Mouse (Mus musculus): Measurements from ENCODE around the gene Gps2. TPM values are rescaled to one million over a fixed set of nuclear protein-coding genes. Genes with fewer than 3 reads are reported as not detected.

Gps2 gene
- polyA plus RNA-seq, 1 experiment from 2014 or later = 62.9 TPM

Small RNA genes within 50 kb of the gene (microRNA-seq; reads per million reads assigned to microRNA genes)
- not detected for gene Mir6924

Other genes starting within 250 kb of the Gps2 start
- gene Cd68, start 247.7 kb upstream of the Gps2 start, polyA plus RNA-seq (2014; fragmentation: Nextera tagmentation; extraction: Ambion mirVana) = 8.2 and 9.6 TPM in 2 replicates
- gene Eif4a1, start 241.5 kb upstream of the Gps2 start, polyA plus RNA-seq (2014; fragmentation: Nextera tagmentation; extraction: Ambion mirVana) = 1,177 and 1,222 TPM in 2 replicates
- gene Senp3, start 231.8 kb upstream of the Gps2 start, polyA plus RNA-seq (2014; fragmentation: Nextera tagmentation; extraction: Ambion mirVana) = 81.8 and 88.2 TPM in 2 replicates
- 0.53 TPM in 1 of 2 replicates, not detected in the other for gene Tnfsf13, start 228.1 kb upstream of the Gps2 start, polyA plus RNA-seq (2014; fragmentation: Nextera tagmentation; extraction: Ambion mirVana)
- gene Tnfsf12, start 218.0 kb upstream of the Gps2 start, polyA plus RNA-seq (2014; fragmentation: Nextera tagmentation; extraction: Ambion mirVana) = 2.2 and 2.7 TPM in 2 replicates
- 1.5 and 1.6 TPM in 2 replicates for gene Tnfsfm13, start 217.8 kb upstream of the Gps2 start, polyA plus RNA-seq (2014; fragmentation: Nextera tagmentation; extraction: Ambion mirVana)
- 21.1 and 21.3 TPM in 2 replicates for gene Polr2a, start 155.3 kb upstream of the Gps2 start, polyA plus RNA-seq (2014; fragmentation: Nextera tagmentation; extraction: Ambion mirVana)
- 0.56 TPM in 1 of 2 replicates, not detected in the other for gene Slc35g3, start 151.9 kb upstream of the Gps2 start, polyA plus RNA-seq (2014; fragmentation: Nextera tagmentation; extraction: Ambion mirVana)
- gene Zbtb4, start 148.0 kb upstream of the Gps2 start, polyA plus RNA-seq (2014; fragmentation: Nextera tagmentation; extraction: Ambion mirVana) = 2.1 and 2.8 TPM in 2 replicates
- gene Chrnb1, start 117.9 kb upstream of the Gps2 start, polyA plus RNA-seq (2014; fragmentation: Nextera tagmentation; extraction: Ambion mirVana) = 0.68 and 1.4 TPM in 2 replicates
- gene Fgf11, start 112.0 kb upstream of the Gps2 start, polyA plus RNA-seq (2014; fragmentation: Nextera tagmentation; extraction: Ambion mirVana) = 2.9 and 3.0 TPM in 2 replicates
- gene Tmem102, start 108.3 kb upstream of the Gps2 start, polyA plus RNA-seq (2014; fragmentation: Nextera tagmentation; extraction: Ambion mirVana) = 0.15 and 0.52 TPM in 2 replicates
- not detected in 2 replicates for gene Gm39566, start 98.6 kb upstream of the Gps2 start, polyA plus RNA-seq (2014; fragmentation: Nextera tagmentation; extraction: Ambion mirVana)
- not detected in 2 replicates for gene Spem2, start 95.4 kb upstream of the Gps2 start, polyA plus RNA-seq (2014; fragmentation: Nextera tagmentation; extraction: Ambion mirVana)
- gene Spem1, start 91.7 kb upstream of the Gps2 start, polyA plus RNA-seq (2014; fragmentation: Nextera tagmentation; extraction: Ambion mirVana) = 0.39 TPM in 1 of 2 replicates, not detected in the other
- gene Nlgn2, start 76.1 kb upstream of the Gps2 start, polyA plus RNA-seq (2014; fragmentation: Nextera tagmentation; extraction: Ambion mirVana) = 15.7 and 18.4 TPM in 2 replicates
- 307 and 386 TPM in 2 replicates for gene Tmem256, start 75.4 kb upstream of the Gps2 start, polyA plus RNA-seq (2014; fragmentation: Nextera tagmentation; extraction: Ambion mirVana)
- 44.3 and 49.0 TPM in 2 replicates for gene Plscr3, start 67.5 kb upstream of the Gps2 start, polyA plus RNA-seq (2014; fragmentation: Nextera tagmentation; extraction: Ambion mirVana)
- gene Tnk1, start 55.2 kb upstream of the Gps2 start, polyA plus RNA-seq (2014; fragmentation: Nextera tagmentation; extraction: Ambion mirVana) = 0.32 TPM in 1 of 2 replicates, not detected in the other
- gene Tmem95, start 35.9 kb upstream of the Gps2 start, polyA plus RNA-seq (2014; fragmentation: Nextera tagmentation; extraction: Ambion mirVana) = not detected in 2 replicates
- gene Kctd11, start 32.5 kb upstream of the Gps2 start, polyA plus RNA-seq (2014; fragmentation: Nextera tagmentation; extraction: Ambion mirVana) = 1.1 and 1.2 TPM in 2 replicates
- gene Acap1, start 18.3 kb upstream of the Gps2 start, polyA plus RNA-seq (2014; fragmentation: Nextera tagmentation; extraction: Ambion mirVana) = 0.10 and 0.17 TPM in 2 replicates
- 15.0 and 18.6 TPM in 2 replicates for gene 2810408A11Rik, start 12.9 kb upstream of the Gps2 start, polyA plus RNA-seq (2014; fragmentation: Nextera tagmentation; extraction: Ambion mirVana)
- gene Neurl4, start 12.8 kb upstream of the Gps2 start, polyA plus RNA-seq (2014; fragmentation: Nextera tagmentation; extraction: Ambion mirVana) = 16.7 and 23.8 TPM in 2 replicates
- gene Eif5a, start 8.1 kb downstream of the Gps2 start, polyA plus RNA-seq (2014; fragmentation: Nextera tagmentation; extraction: Ambion mirVana) = 1,251 and 1,277 TPM in 2 replicates
- gene Ybx2, start 21.9 kb downstream of the Gps2 start, polyA plus RNA-seq (2014; fragmentation: Nextera tagmentation; extraction: Ambion mirVana) = 3.9 and 4.0 TPM in 2 replicates
- 5.5 and 6.7 TPM in 2 replicates for gene Slc2a4, start 34.3 kb downstream of the Gps2 start, polyA plus RNA-seq (2014; fragmentation: Nextera tagmentation; extraction: Ambion mirVana)
- gene Cldn7, start 50.9 kb downstream of the Gps2 start, polyA plus RNA-seq (2014; fragmentation: Nextera tagmentation; extraction: Ambion mirVana) = not detected in 2 replicates
- gene Ctdnep1, start 67.3 kb downstream of the Gps2 start, polyA plus RNA-seq (2014; fragmentation: Nextera tagmentation; extraction: Ambion mirVana) = 24.0 and 26.1 TPM in 2 replicates
- 189 and 203 TPM in 2 replicates for gene Elp5, start 68.6 kb downstream of the Gps2 start, polyA plus RNA-seq (2014; fragmentation: Nextera tagmentation; extraction: Ambion mirVana)
- 701 and 779 TPM in 2 replicates for gene Gabarap, start 77.3 kb downstream of the Gps2 start, polyA plus RNA-seq (2014; fragmentation: Nextera tagmentation; extraction: Ambion mirVana)
- gene Phf23, start 81.9 kb downstream of the Gps2 start, polyA plus RNA-seq (2014; fragmentation: Nextera tagmentation; extraction: Ambion mirVana) = 49.4 and 49.6 TPM in 2 replicates
- gene Dvl2, start 86.7 kb downstream of the Gps2 start, polyA plus RNA-seq (2014; fragmentation: Nextera tagmentation; extraction: Ambion mirVana) = 19.7 and 25.7 TPM in 2 replicates
- 53.3 and 58.4 TPM in 2 replicates for gene Acadvl, start 101.5 kb downstream of the Gps2 start, polyA plus RNA-seq (2014; fragmentation: Nextera tagmentation; extraction: Ambion mirVana)
- gene Dlg4, start 103.1 kb downstream of the Gps2 start, polyA plus RNA-seq (2014; fragmentation: Nextera tagmentation; extraction: Ambion mirVana) = 19.3 and 21.0 TPM in 2 replicates
- gene Asgr1, start 140.2 kb downstream of the Gps2 start, polyA plus RNA-seq (2014; fragmentation: Nextera tagmentation; extraction: Ambion mirVana) = 2.0 and 2.1 TPM in 2 replicates
- gene Asgr2, start 178.8 kb downstream of the Gps2 start, polyA plus RNA-seq (2014; fragmentation: Nextera tagmentation; extraction: Ambion mirVana) = not detected in 2 replicates
- gene Mgl2, start 216.4 kb downstream of the Gps2 start, polyA plus RNA-seq (2014; fragmentation: Nextera tagmentation; extraction: Ambion mirVana) = 0.72 and 1.1 TPM in 2 replicates
- 0.63 and 0.97 TPM in 2 replicates for gene Clec10a, start 242.3 kb downstream of the Gps2 start, polyA plus RNA-seq (2014; fragmentation: Nextera tagmentation; extraction: Ambion mirVana)